Mouse (Mus musculus) liver, postnatal 0 days (tissue): Measurements from ENCODE around the gene Rprd2.

Experiments
- CTCF ChIP-seq: sonication (generic); IDR thresholded peaks from 2 replicates; pipeline ENCODE4 v1.5.1; 2016; ENCODE audit warnings: antibody characterized with exemption, low read depth
- EP300 ChIP-seq: IDR thresholded peaks from 2 replicates; pipeline ENCODE4 v1.6.1; 2016; ENCODE audit warnings: antibody characterized with exemption, low read depth, mild to moderate bottlenecking

- TF ChIP-seq CTCF: peak; percentile 23
- TF ChIP-seq EP300: no peak
Observed at GRCm38 (mm10) chr3:95731802-95732201, 86.9 kb downstream of the Rprd2 start.
